Mouse (Mus musculus): Measurements from ENCODE around the gene Gm13275.
"Not testable (repeated sequence)": the region's sequence is repeated elsewhere in the genome, so short reads cannot be mapped to it uniquely, and the experiment has no call there.

The Gm13275 gene

GRCm38 (mm10) chr4:88793936-88794675 is at the start of gene Gm13275:
TSS of gene Gm13275 (plus strand) at chr4:88794487.
- peak; percentile 66 to 79 for DNase-seq

- DNase-seq, result no peak
Measured at GRCm38 (mm10) chr4:88749926-88750325, 44.4 kb upstream of the Gm13275 start.

- DNase-seq, result peak; percentile 72 to 74
Measured at GRCm38 (mm10) chr4:88754818-88755340, 39.4 kb upstream of the Gm13275 start, which contains the start of gene Gm13271. TSS of gene Gm13271 (plus strand) at chr4:88754868.

DNA sequence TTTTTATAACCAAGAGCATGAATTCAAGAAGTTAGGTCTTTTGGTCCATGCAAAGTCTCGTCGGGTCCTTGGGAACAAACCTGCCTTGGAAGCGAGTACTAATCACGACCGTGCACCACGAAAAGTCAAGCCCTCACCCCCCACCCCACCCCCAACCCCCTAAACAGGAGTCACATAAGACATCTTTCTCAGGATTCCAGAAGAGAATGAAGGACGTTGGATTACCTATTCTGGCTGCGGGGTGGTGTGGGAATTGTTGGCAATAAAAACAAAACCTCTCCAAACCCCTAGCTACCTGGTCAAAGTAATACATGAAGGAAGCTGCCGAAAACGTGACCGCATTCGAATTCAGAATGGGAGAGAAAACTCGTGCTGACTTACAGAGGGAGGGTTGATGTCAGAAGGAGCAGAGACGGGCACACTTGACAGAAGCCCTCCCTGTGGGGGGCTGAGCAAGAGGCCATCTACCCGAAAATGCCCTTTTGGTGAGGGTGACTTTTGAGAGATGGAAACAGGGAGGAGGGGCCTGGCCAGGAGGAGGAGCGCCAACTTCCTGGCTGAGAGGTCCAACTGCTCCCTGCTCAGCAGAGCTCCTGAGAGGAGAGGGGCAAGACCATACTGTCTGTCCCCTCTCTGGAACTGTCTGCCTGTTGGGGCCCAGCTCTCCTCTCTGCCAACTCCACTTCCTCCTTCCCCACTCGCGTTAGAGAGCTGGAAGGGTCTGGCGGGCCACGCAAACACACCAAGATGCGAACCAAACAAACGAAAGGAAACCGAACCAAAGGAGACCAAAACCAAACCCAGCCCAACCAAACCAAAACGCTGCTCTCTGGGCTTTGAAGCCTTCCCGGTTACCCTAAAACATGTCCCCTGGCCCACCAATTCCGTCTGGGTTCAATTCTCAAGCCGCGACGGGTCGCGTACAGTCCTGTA is 37.4 kb upstream of the Gm13275 start:
- not testable (repeated sequence) for DNase-seq

DNA sequence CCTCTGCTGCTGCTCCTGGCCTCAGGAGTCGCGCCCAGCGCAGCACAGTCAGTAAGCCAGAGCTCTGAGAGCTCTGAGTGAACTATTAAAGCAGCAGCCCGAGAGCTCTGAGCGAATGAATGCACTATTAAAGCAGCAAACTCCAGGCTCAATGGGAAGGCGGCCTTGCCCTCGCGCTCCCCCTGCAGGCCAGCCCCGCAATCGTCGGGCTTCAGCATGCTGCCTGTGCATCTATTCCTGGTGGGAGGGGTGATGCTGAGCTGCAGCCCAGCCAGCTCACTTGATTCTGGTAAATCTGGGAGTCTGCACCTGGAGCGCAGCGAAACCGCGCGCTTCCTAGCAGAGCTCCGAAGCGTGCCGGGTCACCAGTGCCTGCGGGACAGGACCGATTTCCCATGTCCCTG is 36.7 kb upstream of the Gm13275 start:
- peak; percentile 87 to 90 for DNase-seq

DNA sequence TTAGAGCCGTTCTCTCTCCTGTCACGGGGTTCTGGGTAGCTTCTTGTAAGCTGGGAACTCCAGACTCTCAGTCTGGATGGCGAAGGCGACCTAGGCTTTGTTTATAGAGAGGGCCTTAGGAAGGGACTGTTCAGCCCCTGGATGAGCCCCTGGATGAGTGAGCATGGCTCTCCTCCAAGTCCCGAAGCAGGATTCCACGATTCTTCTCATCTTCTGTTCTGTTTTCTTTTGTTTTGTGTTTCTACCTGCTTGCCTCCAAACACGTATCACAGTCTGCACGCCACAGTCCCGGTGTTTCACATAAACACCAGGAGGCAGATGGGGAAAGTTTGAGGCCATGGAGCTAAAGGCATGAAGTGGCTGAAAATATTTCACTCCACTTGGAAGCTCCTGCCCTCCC is 35.5 kb upstream of the Gm13275 start:
- DNase-seq, result not testable (repeated sequence)

- DNase-seq, result peak in 1 of 2 experiments; percentile 35
Measured at GRCm38 (mm10) chr4:88759610-88760268, 34.5 kb upstream of the Gm13275 start, which contains the start of gene Gm13283. TSS of gene Gm13283 (plus strand) at chr4:88760119.

DNA sequence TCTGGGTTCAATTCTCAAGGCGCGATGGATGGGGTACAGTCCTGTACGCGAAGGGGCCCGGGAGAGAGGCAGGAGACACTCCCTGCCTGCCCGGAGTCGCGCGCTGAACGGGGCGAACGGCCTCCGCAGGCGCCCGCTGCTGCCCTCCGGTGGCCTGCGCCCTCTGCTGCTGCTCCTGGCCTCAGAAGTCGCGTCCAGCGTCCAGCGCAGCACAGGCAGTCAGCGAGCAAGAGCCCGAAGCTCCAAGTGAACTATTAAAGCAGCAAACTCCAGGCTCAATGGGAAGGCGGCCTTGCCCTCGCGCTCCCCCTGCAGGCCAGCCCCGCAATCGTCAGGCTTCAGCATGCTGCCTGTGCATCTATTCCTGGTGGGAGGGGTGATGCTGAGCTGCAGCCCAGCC is 33.9 kb upstream of the Gm13275 start:
- peak; percentile 46 to 57 for DNase-seq

DNA sequence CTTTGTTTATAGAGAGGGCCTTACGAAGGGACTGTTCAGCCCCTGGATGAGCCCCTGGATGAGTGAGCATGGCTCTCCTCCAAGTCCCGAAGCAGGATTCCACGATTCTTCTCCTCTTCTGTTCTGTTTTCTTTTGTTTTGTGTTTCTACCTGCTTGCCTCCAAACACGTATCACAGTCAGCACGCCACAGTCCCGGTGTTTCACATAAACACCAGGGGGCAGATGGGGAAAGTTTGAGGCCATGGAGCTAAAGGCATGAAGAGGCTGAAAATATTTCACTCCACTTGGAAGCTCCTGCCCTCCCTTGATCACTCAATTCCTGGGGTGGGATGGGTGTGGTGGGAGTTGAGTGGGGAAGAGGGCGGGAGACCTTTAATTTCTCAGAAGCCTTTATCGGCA is 32.5 kb upstream of the Gm13275 start:
- DNase-seq, result peak; percentile 68 to 69

GRCm38 (mm10) chr4:88762341-88762740 is 31.9 kb upstream of the Gm13275 start:
- peak in 1 of 2 experiments; percentile 29 for DNase-seq

GRCm38 (mm10) chr4:88763384-88764018 is 30.8 kb upstream of the Gm13275 start:
- DNase-seq, result peak in 1 of 2 experiments; percentile 14

- DNase-seq, result not testable (repeated sequence)
Measured at GRCm38 (mm10) chr4:88773534-88773933, 20.8 kb upstream of the Gm13275 start, which contains the start of gene Gm13290. TSS of gene Gm13290 (plus strand) at chr4:88773834.

DNA sequence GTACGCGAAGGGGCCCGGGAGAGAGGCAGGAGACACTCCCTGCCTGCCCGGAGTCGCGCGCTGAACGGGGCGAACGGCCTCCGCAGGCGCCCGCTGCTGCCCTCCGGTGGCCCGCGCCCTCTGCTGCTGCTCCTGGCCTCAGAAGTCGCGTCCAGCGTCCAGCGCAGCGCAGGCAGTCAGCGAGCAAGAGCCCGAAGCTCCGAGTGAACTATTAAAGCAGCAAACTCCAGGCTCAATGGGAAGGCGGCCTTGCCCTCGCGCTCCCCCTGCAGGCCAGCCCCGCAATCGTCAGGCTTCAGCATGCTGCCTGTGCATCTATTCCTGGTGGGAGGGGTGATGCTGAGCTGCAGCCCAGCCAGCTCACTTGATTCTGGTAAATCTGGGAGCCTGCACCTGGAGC is 17.7 kb upstream of the Gm13275 start, which contains the start of gene Gm13289:
Gene Gm13289, plus strand, starts transcription at position 301 of the 400 bp plus-strand sequence.
- DNase-seq, result not testable (repeated sequence)

DNA sequence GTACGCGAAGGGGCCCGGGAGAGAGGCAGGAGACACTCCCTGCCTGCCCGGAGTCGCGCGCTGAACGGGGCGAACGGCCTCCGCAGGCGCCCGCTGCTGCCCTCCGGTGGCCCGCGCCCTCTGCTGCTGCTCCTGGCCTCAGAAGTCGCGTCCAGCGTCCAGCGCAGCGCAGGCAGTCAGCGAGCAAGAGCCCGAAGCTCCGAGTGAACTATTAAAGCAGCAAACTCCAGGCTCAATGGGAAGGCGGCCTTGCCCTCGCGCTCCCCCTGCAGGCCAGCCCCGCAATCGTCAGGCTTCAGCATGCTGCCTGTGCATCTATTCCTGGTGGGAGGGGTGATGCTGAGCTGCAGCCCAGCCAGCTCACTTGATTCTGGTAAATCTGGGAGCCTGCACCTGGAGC is 14.7 kb upstream of the Gm13275 start, which contains the start of gene Gm13272:
Gene Gm13272, plus strand, starts transcription at position 301 of the 400 bp plus-strand sequence.
- not testable (repeated sequence) for DNase-seq

- not testable (repeated sequence) for DNase-seq
Measured at GRCm38 (mm10) chr4:88780320-88780719, 14.0 kb upstream of the Gm13275 start.

DNA sequence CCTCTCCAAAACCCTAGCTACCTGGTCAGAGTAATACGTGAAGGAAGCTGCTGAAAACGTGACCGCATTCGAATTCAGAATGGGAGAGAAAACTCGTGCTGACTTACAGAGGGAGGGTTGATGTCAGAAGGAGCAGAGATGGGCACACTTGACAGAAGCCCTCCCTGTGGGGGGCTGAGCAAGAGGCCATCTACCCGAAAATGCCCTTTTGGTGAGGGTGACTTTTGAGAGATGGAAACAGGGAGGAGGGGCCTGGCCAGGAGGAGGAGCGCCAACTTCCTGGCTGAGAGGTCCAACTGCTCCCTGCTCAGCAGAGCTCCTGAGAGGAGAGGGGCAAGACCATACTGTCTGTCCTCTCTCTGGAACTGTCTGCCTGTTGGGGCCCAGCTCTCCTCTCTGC is 12.5 kb upstream of the Gm13275 start, which contains the start of gene Ifnz:
Gene Ifnz, plus strand, starts transcription at position 301 of the 400 bp plus-strand sequence.
- DNase-seq, result not testable (repeated sequence)

GRCm38 (mm10) chr4:88782335-88782734 is 12.0 kb upstream of the Gm13275 start:
- not testable (repeated sequence) for DNase-seq

- DNase-seq, result not testable (repeated sequence)
Measured at GRCm38 (mm10) chr4:88785409-88785808, 8.9 kb upstream of the Gm13275 start, which contains the start of gene Gm13276. TSS of gene Gm13276 (plus strand) at chr4:88785709.

- DNase-seq, result peak; percentile 57 to 58
Measured at GRCm38 (mm10) chr4:88788402-88788801, 5.9 kb upstream of the Gm13275 start, which contains the start of gene Gm13277. TSS of gene Gm13277 (plus strand) at chr4:88788632.

DNA sequence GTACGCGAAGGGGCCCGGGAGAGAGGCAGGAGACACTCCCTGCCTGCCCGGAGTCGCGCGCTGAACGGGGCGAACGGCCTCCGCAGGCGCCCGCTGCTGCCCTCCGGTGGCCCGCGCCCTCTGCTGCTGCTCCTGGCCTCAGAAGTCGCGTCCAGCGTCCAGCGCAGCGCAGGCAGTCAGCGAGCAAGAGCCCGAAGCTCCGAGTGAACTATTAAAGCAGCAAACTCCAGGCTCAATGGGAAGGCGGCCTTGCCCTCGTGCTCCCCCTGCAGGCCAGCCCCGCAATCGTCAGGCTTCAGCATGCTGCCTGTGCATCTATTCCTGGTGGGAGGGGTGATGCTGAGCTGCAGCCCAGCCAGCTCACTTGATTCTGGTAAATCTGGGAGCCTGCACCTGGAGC is 3.0 kb upstream of the Gm13275 start, which contains the start of gene Gm13278:
Gene Gm13278, plus strand, starts transcription at position 301 of the 400 bp plus-strand sequence.
- DNase-seq, result not testable (repeated sequence)

- not testable (repeated sequence) for DNase-seq
Measured at GRCm38 (mm10) chr4:88797097-88797496, 2.8 kb downstream of the Gm13275 start, which contains the start of gene Gm13279. TSS of gene Gm13279 (plus strand) at chr4:88797397.

All from spleen, adult 18-20 months (tissue).